Mouse (Mus musculus) thymus, postnatal 4 days (tissue): ENCODE measurements around the gene Lnpep.

Experiments used
- DNase-seq: peaks from one replicate; pipeline ENCODE4 v3.0.0; 2021

Gene Lnpep

GRCm38 (mm10) chr17:17490820-17491621 lies 133.8 kb downstream of the Lnpep start:
- no peak for DNase-seq

GRCm38 (mm10) chr17:17485789-17486188 lies 139.1 kb downstream of the Lnpep start:
- DNase-seq, result no peak
